16 mouse cellular contexts compared by ENCODE assay signal in the genomic region with DNA sequence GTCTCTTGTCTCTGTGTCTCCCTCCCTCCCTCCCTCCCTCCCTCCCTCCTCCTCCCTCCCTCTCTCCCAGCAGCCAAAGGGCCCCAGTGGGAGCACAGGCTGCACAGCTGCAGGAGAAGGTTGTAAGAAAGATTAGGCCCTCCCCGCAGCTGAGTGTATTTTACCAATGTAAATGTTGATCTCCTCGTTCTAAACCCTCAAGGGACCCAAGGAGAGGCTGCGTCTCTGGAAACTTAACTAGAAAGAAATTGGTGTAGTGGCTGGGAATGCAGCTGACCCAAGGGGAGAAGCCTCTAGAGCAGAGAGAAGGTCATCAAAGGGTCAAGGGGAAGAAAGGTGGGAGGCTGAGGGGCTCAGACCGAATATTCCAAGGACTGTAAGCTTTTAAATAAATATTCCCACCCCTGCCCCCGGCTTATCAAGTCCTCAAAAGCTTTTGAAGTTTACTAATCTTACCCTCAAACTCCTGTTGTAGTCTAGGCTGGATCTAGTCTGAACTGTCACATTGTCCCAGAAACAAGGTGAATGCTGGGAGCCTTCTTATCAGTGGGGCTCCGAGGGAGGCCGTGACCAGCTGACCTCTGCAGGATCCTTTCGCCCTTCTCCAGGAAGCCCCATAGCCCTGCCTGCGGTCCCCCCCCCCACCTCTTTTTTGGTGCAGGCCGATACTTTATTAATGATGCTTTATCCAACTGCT.
A peak's percentile ranks its signal among the peaks of the same experiment; 100 is the strongest.
DNase-seq lines count a peak whose midpoint lies in the region; ATAC-seq and TF ChIP-seq lines count a peak whose summit lies in the region.
"Had no signal": no experiment of that assay in that cellular context is flagged by ENCODE, and none has a peak within 500 bp of the region (broad histone marks: within the 10 kb centered on the region; RNA-seq: fewer than 3 reads in every experiment).

No protein-coding gene starts in this region.

- H3K9ac ChIP-seq in forebrain, embryonic 14.5 days (ENCODE audit: low read length): no peak overlapping the region
- H3K9ac ChIP-seq in intestine, embryonic 14.5 days (ENCODE audit: low read length): no peak overlapping the region
- no peak overlapping the region for H3K9ac ChIP-seq in intestine, postnatal 0 days (ENCODE audit: low read depth, low read length)
- H3K9ac ChIP-seq in intestine, embryonic 16.5 days (ENCODE audit: low read depth, low read length): no peak overlapping the region
- H3K9ac ChIP-seq: embryonic facial prominence, embryonic 15.5 days; forebrain, embryonic 12.5 days; hindbrain, embryonic 14.5 days had no signal

- no peak for ATAC-seq in forebrain, embryonic 14.5 days
- 0 out of 2 replicates have a peak, but pooled peaks have one; percentile 48 for ATAC-seq in intestine, embryonic 14.5 days (replicated peaks; ENCODE audit: low FRiP score, low TSS enrichment, low read depth)
- ATAC-seq in intestine, postnatal 0 days: no peak
- ATAC-seq in intestine, embryonic 16.5 days: peak; percentile 57

- H3K27me3 ChIP-seq in forebrain, embryonic 10.5 days (ENCODE audit: poor library complexity, severe bottlenecking): peaks cover 13% of the 10 kb centered on the region
- no peaks in the 10 kb centered on the region for H3K27me3 ChIP-seq in forebrain, embryonic 14.5 days (replicated peaks; ENCODE audit: control insufficient read depth, insufficient read depth, low read length)
- no peaks in the 10 kb centered on the region for H3K27me3 ChIP-seq in intestine, embryonic 14.5 days (replicated peaks; ENCODE audit: control insufficient read depth, insufficient read depth, low read length)
- no peaks in the 10 kb centered on the region for H3K27me3 ChIP-seq in intestine, postnatal 0 days (replicated peaks; ENCODE audit: control insufficient read depth, insufficient read depth, low read length)
- no peaks in the 10 kb centered on the region for H3K27me3 ChIP-seq in intestine, embryonic 16.5 days (replicated peaks; ENCODE audit: control insufficient read depth, insufficient read depth, low read length)
- H3K27me3 ChIP-seq: embryonic facial prominence, embryonic 15.5 days; forebrain, embryonic 12.5 days had no signal

- no peak for TF ChIP-seq CTCF in intestine, postnatal 0 days (IDR thresholded peaks at IDR 0.05; ENCODE audit: low read depth)

- 35% methylated on average over 10 of the region's 10 CpGs for WGBS in forebrain, embryonic 10.5 days
- WGBS in forebrain, embryonic 14.5 days: 40% methylated on average over 10 of the region's 10 CpGs
- 18% methylated on average over 10 of the region's 10 CpGs for WGBS in intestine, embryonic 14.5 days
- 27% methylated on average over 10 of the region's 10 CpGs for WGBS in intestine, postnatal 0 days
- WGBS in intestine, embryonic 16.5 days: 22% methylated on average over 10 of the region's 10 CpGs

- no peak overlapping the region for H3K4me2 ChIP-seq in forebrain, embryonic 14.5 days (ENCODE audit: low read length)
- H3K4me2 ChIP-seq in intestine, embryonic 14.5 days (ENCODE audit: low read length): no peak overlapping the region
- H3K4me2 ChIP-seq in intestine, postnatal 0 days (replicated peaks; ENCODE audit: low read depth): no peak overlapping the region
- H3K4me2 ChIP-seq in intestine, embryonic 16.5 days (ENCODE audit: low read depth, low read length): no peak overlapping the region
- H3K4me2 ChIP-seq: embryonic facial prominence, embryonic 15.5 days; forebrain, embryonic 12.5 days; hindbrain, embryonic 14.5 days had no signal

- DNase-seq in forebrain, embryonic 10.5 days (ENCODE audit: extremely low spot score, low spot score): no peak
- DNase-seq in forebrain, embryonic 14.5 days (ENCODE audit: low spot score): no peak
- DNase-seq in intestine, embryonic 14.5 days (ENCODE audit: low spot score): no peak
- peak; percentile 11 for DNase-seq in ES-CJ7 (ENCODE audit: low read depth, low spot score)
- no peak for DNase-seq in kidney, postnatal 36 days
- DNase-seq in adrenal gland, postnatal 36 days: no peak
- DNase-seq: cerebellum, adult 11 months; cerebellum, postnatal 25 days; kidney, adult 9 months; lung, postnatal 14 days; right cerebral cortex, postnatal 14 days had no signal

- H3K4me1 ChIP-seq in forebrain, embryonic 10.5 days: peaks cover 46% of the 10 kb centered on the region
- H3K4me1 ChIP-seq in forebrain, embryonic 14.5 days (ENCODE audit: control insufficient read depth, insufficient read depth, low read length): peaks cover 10% of the 10 kb centered on the region; the same call in 1 of the 2 replicates
- H3K4me1 ChIP-seq in intestine, embryonic 14.5 days (replicated peaks; ENCODE audit: control insufficient read depth, insufficient read depth, low read length): peaks cover 14% of the 10 kb centered on the region
- H3K4me1 ChIP-seq in intestine, postnatal 0 days (replicated peaks; ENCODE audit: control insufficient read depth, insufficient read depth, low read length): no peaks in the 10 kb centered on the region
- peaks cover 9% of the 10 kb centered on the region; the same call in 1 of the 2 replicates for H3K4me1 ChIP-seq in intestine, embryonic 16.5 days (ENCODE audit: control insufficient read depth, insufficient read depth, low read length)
- H3K4me1 ChIP-seq: embryonic facial prominence, embryonic 15.5 days had no signal

- H3K4me3 ChIP-seq in forebrain, embryonic 10.5 days: no peak overlapping the region
- H3K4me3 ChIP-seq in forebrain, embryonic 14.5 days (ENCODE audit: low read depth, low read length): no peak overlapping the region
- H3K4me3 ChIP-seq in intestine, embryonic 14.5 days (ENCODE audit: low read depth, low read length): no peak overlapping the region
- no peak overlapping the region for H3K4me3 ChIP-seq in intestine, postnatal 0 days (ENCODE audit: low read depth, low read length)
- no peak overlapping the region for H3K4me3 ChIP-seq in intestine, embryonic 16.5 days (ENCODE audit: low read length)
- H3K4me3 ChIP-seq: embryonic facial prominence, embryonic 15.5 days; forebrain, embryonic 12.5 days had no signal

- 0 out of 2 replicates have a peak overlapping the region, but pooled peaks have one; percentile 41 for H3K27ac ChIP-seq in forebrain, embryonic 10.5 days
- H3K27ac ChIP-seq in forebrain, embryonic 14.5 days (ENCODE audit: low read depth, low read length): no peak overlapping the region
- H3K27ac ChIP-seq in intestine, embryonic 14.5 days (ENCODE audit: low read depth): peak overlapping the region; percentile 22; the same call in 1 of the 2 replicates
- no peak overlapping the region for H3K27ac ChIP-seq in intestine, postnatal 0 days (ENCODE audit: low read depth, low read length)
- H3K27ac ChIP-seq in intestine, embryonic 16.5 days (ENCODE audit: low read length): no peak overlapping the region
- H3K27ac ChIP-seq: embryonic facial prominence, embryonic 15.5 days; forebrain, embryonic 12.5 days; hindbrain, embryonic 14.5 days had no signal

- no peaks in the 10 kb centered on the region for H3K36me3 ChIP-seq in forebrain, embryonic 10.5 days (replicated peaks)
- H3K36me3 ChIP-seq in forebrain, embryonic 14.5 days (ENCODE audit: control insufficient read depth, insufficient read depth, low read length): no peaks in the 10 kb centered on the region
- H3K36me3 ChIP-seq in intestine, embryonic 14.5 days (ENCODE audit: control insufficient read depth, insufficient read depth, low read length): no peaks in the 10 kb centered on the region
- H3K36me3 ChIP-seq in intestine, postnatal 0 days (ENCODE audit: control insufficient read depth, insufficient read depth): no peaks in the 10 kb centered on the region
- H3K36me3 ChIP-seq in intestine, embryonic 16.5 days (ENCODE audit: control insufficient read depth, insufficient read depth, low read length): no peaks in the 10 kb centered on the region
- H3K36me3 ChIP-seq: embryonic facial prominence, embryonic 15.5 days; forebrain, embryonic 12.5 days had no signal

- H3K9me3 ChIP-seq in forebrain, embryonic 10.5 days: no peaks in the 10 kb centered on the region
- no peaks in the 10 kb centered on the region for H3K9me3 ChIP-seq in forebrain, embryonic 14.5 days (replicated peaks; ENCODE audit: control insufficient read depth, low read length)
- H3K9me3 ChIP-seq in intestine, embryonic 14.5 days (ENCODE audit: control insufficient read depth, low read length): no peaks in the 10 kb centered on the region
- no peaks in the 10 kb centered on the region for H3K9me3 ChIP-seq in intestine, postnatal 0 days (ENCODE audit: control insufficient read depth)
- H3K9me3 ChIP-seq in intestine, embryonic 16.5 days (ENCODE audit: control insufficient read depth, low read length): no peaks in the 10 kb centered on the region
- H3K9me3 ChIP-seq: embryonic facial prominence, embryonic 15.5 days; forebrain, embryonic 12.5 days had no signal

Comparison
In these comparisons a context has a peak if more than half of its experiments do, and no peak if none do; other contexts are left out.
1. H3K27ac ChIP-seq: peak in forebrain, embryonic 10.5 days (single experiment) and intestine, embryonic 14.5 days (single experiment); none in forebrain, embryonic 14.5 days (single experiment), intestine, postnatal 0 days (single experiment) and intestine, embryonic 16.5 days (single experiment).
2. ATAC-seq: peak in intestine, embryonic 14.5 days (single experiment) and intestine, embryonic 16.5 days (single experiment); none in forebrain, embryonic 14.5 days (single experiment) and intestine, postnatal 0 days (single experiment).